Mouse (Mus musculus): ENCODE data around the gene D17H6S53E.

DNA sequence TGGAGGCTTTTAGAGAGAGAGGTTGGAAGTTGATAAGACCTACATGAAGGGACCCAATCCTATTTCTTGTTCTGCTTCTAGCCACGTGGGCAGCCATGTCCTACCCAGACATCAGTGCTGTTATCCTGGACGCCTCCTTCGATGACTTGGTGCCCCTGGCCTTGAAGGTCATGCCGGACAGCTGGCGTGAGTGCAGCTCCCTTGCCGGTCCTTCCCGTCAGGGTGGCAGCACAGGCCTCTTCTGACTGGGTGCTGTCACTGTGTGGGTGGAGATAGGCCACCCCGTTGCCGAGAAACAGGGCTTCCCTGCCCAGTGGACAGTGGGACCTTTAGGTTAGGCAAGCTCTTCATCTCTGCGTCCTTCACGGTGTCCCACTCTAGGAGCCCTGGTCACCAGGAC is 25.0 kb upstream of the D17H6S53E start:
- TF ChIP-seq POLR2A (IDR thresholded peaks at IDR 0.05; ENCODE audit: borderline replicate concordance, extremely low read depth, insufficient read depth, insufficient read length, poor library complexity, severe bottlenecking) (no peak), CTCF (IDR thresholded peaks at IDR 0.05; ENCODE audit: borderline replicate concordance, extremely low read depth, insufficient read depth, insufficient read length) (no peak)
